Comparison of ENCODE assay signal across 9 mouse cellular contexts in genomic region chr19:30174074-30174670, GRCm38 (mm10). TPM values are rescaled to one million over a fixed set of nuclear protein-coding genes. Genes with fewer than 3 reads are reported as not detected.
DNase-seq lines count a peak whose midpoint lies in the region; ATAC-seq and TF ChIP-seq lines count a peak whose summit lies in the region.
"Had no signal": no experiment of that assay in that cellular context is flagged by ENCODE, and none has a peak within 500 bp of the region (broad histone marks: within the 10 kb centered on the region; RNA-seq: fewer than 3 reads in every experiment).

No protein-coding gene starts in this region.

- TF ChIP-seq POLR2A in limb, embryonic 14.5 days (IDR thresholded peaks at IDR 0.05; ENCODE audit: borderline replicate concordance, extremely low read depth, insufficient read depth, insufficient read length) = no peak

- H3K27me3 ChIP-seq in forebrain, embryonic 12.5 days = no peaks in the 10 kb centered on the region
- peaks cover 31% of the 10 kb centered on the region for H3K27me3 ChIP-seq in limb, embryonic 14.5 days (ENCODE audit: control insufficient read depth, insufficient read depth, low read length)

- no peak for ATAC-seq in forebrain, embryonic 12.5 days (ENCODE audit: low FRiP score)
- ATAC-seq in limb, embryonic 14.5 days (ENCODE audit: low FRiP score, low read depth) = no peak
- ATAC-seq in cerebellum, adult (ENCODE audit: insufficient number of reproducible peaks, low FRiP score, low TSS enrichment) = no peak

- no peaks in the 10 kb centered on the region for H3K36me3 ChIP-seq in forebrain, embryonic 12.5 days (replicated peaks)
- no peaks in the 10 kb centered on the region for H3K36me3 ChIP-seq in limb, embryonic 14.5 days (ENCODE audit: control insufficient read depth, insufficient read depth, low read length)

- no peak overlapping the region for H3K27ac ChIP-seq in left cerebral cortex, adult 2 months
- H3K27ac ChIP-seq in forebrain, embryonic 12.5 days = no peak overlapping the region
- no peak overlapping the region for H3K27ac ChIP-seq in limb, embryonic 14.5 days (replicated peaks; ENCODE audit: low read depth, low read length)

- intact Hi-C loops in left cerebral cortex, adult 2 months (cut with DNase I) = no loop called here

- H3K9ac ChIP-seq in forebrain, embryonic 12.5 days = peak overlapping the region; percentile 80
- H3K9ac ChIP-seq in limb, embryonic 14.5 days (ENCODE audit: low read depth, low read length, severe bottlenecking) = no peak overlapping the region

- no peaks in the 10 kb centered on the region for H3K9me3 ChIP-seq in forebrain, embryonic 12.5 days
- H3K9me3 ChIP-seq in limb, embryonic 14.5 days (ENCODE audit: control insufficient read depth, low read length) = no peaks in the 10 kb centered on the region; the same call in 1 of the 2 replicates

- peaks cover 16% of the 10 kb centered on the region for H3K4me1 ChIP-seq in forebrain, embryonic 12.5 days
- no peaks in the 10 kb centered on the region for H3K4me1 ChIP-seq in limb, embryonic 14.5 days (ENCODE audit: control insufficient read depth, insufficient read depth, low read length)

- H3K4me3 ChIP-seq in left cerebral cortex, adult 2 months = peak overlapping the region; percentile 56
- H3K4me3 ChIP-seq in forebrain, embryonic 12.5 days (replicated peaks) = peak overlapping the region; percentile 70
- H3K4me3 ChIP-seq in limb, embryonic 14.5 days (replicated peaks; ENCODE audit: low read length) = peak overlapping the region; percentile 54

- WGBS in forebrain, embryonic 12.5 days = 1% methylated on average over 15 of the region's 15 CpGs
- WGBS in limb, embryonic 14.5 days = 4% methylated on average over 15 of the region's 15 CpGs

- peak overlapping the region; percentile 90 for H3K4me2 ChIP-seq in forebrain, embryonic 12.5 days
- peak overlapping the region; percentile 99 for H3K4me2 ChIP-seq in limb, embryonic 14.5 days (replicated peaks; ENCODE audit: low read depth, low read length, severe bottlenecking)

- TF ChIP-seq CTCF in left cerebral cortex, adult 2 months (IDR thresholded peaks at IDR 0.05) = no peak

- DNase-seq in left cerebral cortex, adult 2 months (ENCODE audit: extremely low spot score in 1 of 2, low spot score in 2 of 2) = no peak
- no peak for DNase-seq in left cerebral cortex, adult 8-10 months (ENCODE audit: low spot score in 2 of 2)
- no peak for DNase-seq in limb, embryonic 14.5 days (ENCODE audit: low spot score)
- DNase-seq in retina, postnatal 1 day = peak; percentile 69
- DNase-seq in ovary, postnatal 10 days (ENCODE audit: low spot score) = no peak
- no peak for DNase-seq in B cell, adult 2 months

RNA-seq across cellular contexts. Expression of gene Gldc, which starts 1.1 kb away (rescaled TPM):
- total RNA-seq in left cerebral cortex, adult 2 months (2021) = 10 to 100 TPM; 22.4 to 23.5 TPM
- 10 to 100 TPM; 19.8 to 21.3 (median 21.2) TPM for total RNA-seq in left cerebral cortex, adult 8-10 months (2022)
- 44.9 and 51.8 TPM in 2 replicates for polyA plus RNA-seq in forebrain, embryonic 12.5 days (2016; fragmentation: Nextera tagmentation; extraction: Ambion mirVana)
- polyA plus RNA-seq in limb, embryonic 14.5 days (2012; rRNA removed) = 4.9 and 6.6 TPM in 2 replicates
- 7.5 and 8.9 TPM in 2 replicates for polyA plus RNA-seq in limb, embryonic 14.5 days (2014; fragmentation: Nextera tagmentation; extraction: Ambion mirVana)

RNA-seq across cellular contexts. Expression of gene Mbl2, which starts 58.6 kb away (rescaled TPM):
- total RNA-seq in left cerebral cortex, adult 2 months (2021) = not detected
- total RNA-seq in left cerebral cortex, adult 8-10 months (2022) = not detected
- not detected in 2 replicates for polyA plus RNA-seq in forebrain, embryonic 12.5 days (2016; fragmentation: Nextera tagmentation; extraction: Ambion mirVana)
- polyA plus RNA-seq in limb, embryonic 14.5 days (2012; rRNA removed) = not detected in 2 replicates
- not detected in 2 replicates for polyA plus RNA-seq in limb, embryonic 14.5 days (2014; fragmentation: Nextera tagmentation; extraction: Ambion mirVana)
- polyA plus RNA-seq: gonadal fat pad, adult 2 months had no signal
